Mouse (Mus musculus): Measurements from ENCODE around the gene Ms4a2.
A peak's percentile ranks its signal among the peaks of the same experiment; 100 is the strongest.

GRCm38 (mm10) chr19:11608172-11608571 lies 15.3 kb downstream of the Ms4a2 start:
- TF ChIP-seq CTCF (conservative IDR thresholded peaks at IDR 0.05 in 1 of 2, IDR thresholded peaks at IDR 0.05 in 1 of 2; ENCODE audit: low read depth in 2 of 2, low read length in 2 of 2) (peak; percentile 58 to 86), PAX5 (IDR thresholded peaks at IDR 0.05; ENCODE audit: low read length) (no peak), RCOR1 (conservative IDR thresholded peaks at IDR 0.05; ENCODE audit: low read depth, low read length) (no peak), GABPA (IDR thresholded peaks at IDR 0.05; ENCODE audit: insufficient replicate concordance, low read depth, low read length) (no peak), UBTF (IDR thresholded peaks at IDR 0.05; ENCODE audit: low read depth, low read length) (no peak), MEF2A (IDR thresholded peaks at IDR 0.05; ENCODE audit: borderline replicate concordance, low read depth, low read length) (no peak), USF1 (IDR thresholded peaks at IDR 0.05; ENCODE audit: low read depth, low read length) (no peak), RAD21 (IDR thresholded peaks at IDR 0.05; ENCODE audit: low read depth, low read length) (peak; percentile 71), ZKSCAN1 (IDR thresholded peaks at IDR 0.05; ENCODE audit: borderline replicate concordance, low read depth, low read length) (no peak), SMC3 (IDR thresholded peaks at IDR 0.05; ENCODE audit: low read depth, low read length) (peak; percentile 87)

Measured in CH12.LX (cell line).